Mouse (Mus musculus) embryonic facial prominence, embryonic 11.5 days (tissue): ENCODE measurements around the gene Proser3. TPM values are rescaled to one million over a fixed set of nuclear protein-coding genes. Genes with fewer than 3 reads are reported as not detected.

Source experiments
- ATAC-seq: fragments of 200-750 bp; cut with Nextera tagmentation; replicated peaks from 2 replicates; pipeline ENCODE4 v1.8.0; 2017; ENCODE audit warnings: low read depth; ENCODE audit not compliant: insufficient number of reproducible peaks, low FRiP score, low TSS enrichment
- DNase-seq: peaks from one replicate; pipeline ENCODE4 v3.0.0-alpha.2; 2015; ENCODE audit warnings: low spot score
- H3K27ac ChIP-seq: fragments of 300-500 bp; sonication (generic); replicated peaks from 2 replicates; pipeline ENCODE4 v1.5.1; 2014; ENCODE audit warnings: mild to moderate bottlenecking, low read depth, low read length, control low read depth
- H3K27me3 ChIP-seq: fragments of 300-500 bp; sonication (generic); 2 replicates; pipeline ENCODE4 v1.6.1; 2014; ENCODE audit warnings: mild to moderate bottlenecking, low read length, moderate library complexity, mixed read lengths; ENCODE audit not compliant: control insufficient read depth, insufficient read depth
- H3K36me3 ChIP-seq: fragments of 300-500 bp; sonication (generic); replicated peaks from 2 replicates; pipeline ENCODE4 v1.6.1; 2014; ENCODE audit warnings: low read depth, mild to moderate bottlenecking, low read length, moderate library complexity, mixed read lengths; ENCODE audit not compliant: control insufficient read depth, insufficient read depth
- H3K4me1 ChIP-seq: fragments of 300-500 bp; sonication (generic); 2 replicates; pipeline ENCODE4 v1.6.1; 2014; ENCODE audit warnings: low read length, mixed read lengths; ENCODE audit not compliant: control insufficient read depth, insufficient read depth
- H3K4me2 ChIP-seq: fragments of 300-500 bp; sonication (generic); 2 replicates; pipeline ENCODE4 v1.6.1; 2014; ENCODE audit warnings: low read depth, mild to moderate bottlenecking, control low read depth, low read length, moderate library complexity
- H3K4me3 ChIP-seq: fragments of 300-500 bp; sonication (generic); 2 replicates; pipeline ENCODE4 v1.5.1; 2014; ENCODE audit warnings: low read depth, low read length, control low read depth
- H3K9ac ChIP-seq: fragments of 300-500 bp; sonication (generic); replicated peaks from 2 replicates; pipeline ENCODE4 v1.6.1; 2014; ENCODE audit warnings: mild to moderate bottlenecking, control low read depth, low read length
- H3K9me3 ChIP-seq: fragments of 300-500 bp; sonication (generic); replicated peaks from 2 replicates; pipeline ENCODE4 v1.6.1; 2016; ENCODE audit warnings: mild to moderate bottlenecking, low read length, inconsistent platforms, mixed read lengths; ENCODE audit not compliant: control insufficient read depth
- WGBS: fragments of 180-500 bp; shearing (Covaris S2); extraction: QIAGEN DNeasy Blood & Tissue Kit; methylation state at CpG from one replicate; pipeline ENCODE4 v1.1.7; 2014; 5-methylcytosine and 5-hydroxymethylcytosine counted together
- polyA plus RNA-seq: library from polyadenylated mRNA; unstranded; fragments of >200 nt; fragmentation: Nextera tagmentation; extraction: Ambion mirVana; gene quantifications from 2 replicates; pipeline ENCODE4 v1.2.1, GENCODE M21; 2014

The Proser3 gene
- polyA plus RNA-seq, 1 experiment from 2014 or later = 13.0 TPM

GRCm38 (mm10) chr7:30531291-30531815 is 20.7 kb downstream of the Proser3 start:
- DNase-seq (no peak), ATAC-seq (no peak)
- Histone ChIP-seq H3K27me3 (no peaks in the 10 kb centered on the region), H3K9me3 (no peaks in the 10 kb centered on the region), H3K4me1 (peaks cover 4% of the 10 kb centered on the region; the same call in 1 of the 2 replicates), H3K9ac (no peak overlapping the region; the same call in 1 of the 2 replicates), H3K27ac (no peak overlapping the region), H3K4me3 (no peak overlapping the region), H3K4me2 (no peak overlapping the region), H3K36me3 (peaks cover 8% of the 10 kb centered on the region)
- WGBS = 84% methylated on average over 9 of the region's 9 CpGs

- ATAC-seq = no peak
- H3K27ac ChIP-seq = no peak overlapping the region
- 83% methylated on average over 14 of the region's 14 CpGs for WGBS
- DNase-seq = no peak
- no peaks in the 10 kb centered on the region for H3K9me3 ChIP-seq
- no peak overlapping the region for H3K9ac ChIP-seq
- no peak overlapping the region for H3K4me3 ChIP-seq
- no peaks in the 10 kb centered on the region for H3K27me3 ChIP-seq
- peaks cover 11% of the 10 kb centered on the region for H3K36me3 ChIP-seq
- no peak overlapping the region for H3K4me2 ChIP-seq
- 0 out of 2 replicates have a peak, but pooled peaks cover 4% of the 10 kb centered on the region for H3K4me1 ChIP-seq
Measured at GRCm38 (mm10) chr7:30526981-30527380, 25.1 kb downstream of the Proser3 start.

- Histone ChIP-seq H3K9me3 (no peaks in the 10 kb centered on the region), H3K27me3 (no peaks in the 10 kb centered on the region), H3K27ac (no peak overlapping the region), H3K36me3 (peaks cover 8% of the 10 kb centered on the region), H3K9ac (peak overlapping the region; percentile 10), H3K4me2 (no peak overlapping the region), H3K4me3 (no peak overlapping the region), H3K4me1 (0 out of 2 replicates have a peak, but pooled peaks cover 4% of the 10 kb centered on the region)
- WGBS = 10% methylated on average over 15 of the region's 17 CpGs
- DNase-seq (no peak), ATAC-seq (0 out of 2 replicates have a peak, but pooled peaks have one; percentile 21)
Measured at GRCm38 (mm10) chr7:30526399-30526798, 25.7 kb downstream of the Proser3 start.

DNA sequence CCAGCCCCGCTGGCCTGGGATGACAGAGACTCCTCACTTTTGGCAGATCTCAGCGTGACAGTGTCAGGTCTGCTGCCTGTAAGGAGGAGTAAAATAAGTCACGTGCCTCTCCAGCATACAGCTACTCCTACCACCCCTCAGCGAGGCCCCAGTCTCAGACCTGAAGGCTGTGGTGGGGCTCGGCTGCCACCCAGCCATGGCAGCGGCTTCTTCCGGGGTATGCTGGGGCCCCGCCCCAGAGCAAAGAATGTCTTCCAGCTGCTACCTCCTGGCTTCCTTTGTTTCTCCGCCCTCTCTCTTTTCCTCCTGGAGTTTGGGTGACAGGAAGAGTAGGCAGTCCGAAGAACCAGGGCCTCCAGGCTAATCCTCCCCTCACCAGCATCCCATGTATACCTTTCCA is 26.1 kb downstream of the Proser3 start:
- Histone ChIP-seq H3K4me3 (no peak overlapping the region), H3K27ac (no peak overlapping the region), H3K4me2 (no peak overlapping the region), H3K36me3 (peaks cover 6% of the 10 kb centered on the region), H3K27me3 (no peaks in the 10 kb centered on the region), H3K9ac (no peak overlapping the region), H3K4me1 (0 out of 2 replicates have a peak, but pooled peaks cover 4% of the 10 kb centered on the region), H3K9me3 (no peaks in the 10 kb centered on the region)
- ATAC-seq = no peak
- DNase-seq = peak; percentile 46
- 23% methylated on average over 10 of the region's 10 CpGs for WGBS

DNA sequence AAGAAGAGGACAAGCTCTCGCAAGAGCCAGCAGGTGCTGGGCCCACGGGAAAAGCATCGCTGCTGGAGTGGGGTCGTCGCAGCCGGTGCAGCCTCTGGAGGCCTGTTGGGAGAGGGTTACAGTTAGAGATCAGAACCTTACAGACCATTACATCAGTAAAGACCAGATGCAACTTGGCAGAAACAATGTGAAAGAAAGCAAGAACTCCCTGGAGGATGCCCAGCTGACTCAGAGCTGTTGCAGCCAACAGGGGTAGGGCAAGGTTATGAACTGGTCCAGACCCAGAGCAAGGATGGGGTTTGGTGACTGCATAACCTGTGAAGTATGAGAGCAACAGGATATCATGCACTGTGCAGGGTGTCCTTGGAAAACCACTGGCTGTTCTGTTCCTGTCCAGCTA is 27.6 kb downstream of the Proser3 start:
- peaks cover 6% of the 10 kb centered on the region for H3K36me3 ChIP-seq

GRCm38 (mm10) chr7:30522871-30523270 is 29.2 kb downstream of the Proser3 start:
- H3K9me3 ChIP-seq = no peaks in the 10 kb centered on the region
- H3K4me2 ChIP-seq = no peak overlapping the region
- H3K9ac ChIP-seq = no peak overlapping the region
- peaks cover 2% of the 10 kb centered on the region for H3K36me3 ChIP-seq
- DNase-seq = no peak
- H3K27me3 ChIP-seq = no peaks in the 10 kb centered on the region
- H3K27ac ChIP-seq = no peak overlapping the region
- no peak for ATAC-seq
- WGBS = 86% methylated on average over 10 of the region's 10 CpGs
- no peak overlapping the region for H3K4me3 ChIP-seq
- H3K4me1 ChIP-seq = 0 out of 2 replicates have a peak, but pooled peaks cover 4% of the 10 kb centered on the region

More for the DNA sequence above, 27.6 kb downstream of the Proser3 start:
- no peak overlapping the region for H3K9ac ChIP-seq
- no peak for ATAC-seq
- H3K9me3 ChIP-seq = no peaks in the 10 kb centered on the region
- no peak overlapping the region for H3K4me3 ChIP-seq
- H3K27ac ChIP-seq = no peak overlapping the region
- DNase-seq = no peak
- no peaks in the 10 kb centered on the region for H3K27me3 ChIP-seq
- 0 out of 2 replicates have a peak, but pooled peaks cover 4% of the 10 kb centered on the region for H3K4me1 ChIP-seq
- WGBS = 72% methylated on average over 6 of the region's 6 CpGs
- no peak overlapping the region for H3K4me2 ChIP-seq

DNA sequence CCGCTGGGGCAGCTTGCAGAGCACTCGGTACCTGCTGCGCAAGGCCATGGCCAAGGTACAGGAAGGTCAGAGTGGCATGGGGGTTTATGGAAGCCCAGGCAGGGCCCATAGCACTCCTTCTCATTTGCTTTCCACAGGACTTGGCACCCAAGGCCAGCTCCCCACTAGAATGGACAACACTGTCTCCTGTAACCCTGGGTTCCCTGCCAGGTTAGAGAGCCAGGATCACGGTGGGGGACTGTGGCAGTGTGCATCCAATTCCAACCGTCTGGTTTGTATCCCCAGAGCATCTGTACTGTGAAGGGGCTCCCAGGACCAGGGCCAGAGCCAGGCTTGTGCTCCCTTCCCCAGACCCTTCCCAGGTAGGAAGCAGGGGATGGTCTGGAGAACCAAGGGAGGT is 31.2 kb downstream of the Proser3 start:
- Histone ChIP-seq H3K27ac (no peak overlapping the region), H3K4me3 (no peak overlapping the region), H3K9me3 (no peaks in the 10 kb centered on the region), H3K4me1 (no peaks in the 10 kb centered on the region), H3K27me3 (no peaks in the 10 kb centered on the region), H3K36me3 (peaks cover 2% of the 10 kb centered on the region; the same call in 1 of the 2 replicates), H3K9ac (no peak overlapping the region), H3K4me2 (no peak overlapping the region)
- 65% methylated on average over 5 of the region's 5 CpGs for whole genome bisulfite sequencing
- ATAC-seq = no peak
- DNase-seq = no peak

DNA sequence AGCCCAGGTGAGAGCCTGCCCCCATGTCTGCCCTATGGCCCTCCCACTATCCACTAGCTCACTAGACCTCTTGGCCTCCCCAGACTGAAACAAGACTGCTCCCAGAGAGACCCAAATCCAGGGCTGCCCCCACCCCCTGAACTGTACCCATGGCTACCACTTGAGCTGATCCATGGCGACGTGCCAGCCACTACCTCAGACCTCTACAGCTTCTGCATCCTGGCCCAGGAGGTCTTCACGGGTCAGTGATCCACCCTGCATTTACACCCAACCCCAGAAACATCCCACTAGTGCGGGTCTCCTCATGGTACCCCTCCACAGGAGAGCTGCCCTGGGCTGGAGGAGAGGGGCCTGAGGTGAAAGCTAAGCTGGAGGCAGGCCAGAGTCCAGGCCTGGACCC is 31.7 kb downstream of the Proser3 start:
- Histone ChIP-seq H3K4me1 (no peaks in the 10 kb centered on the region), H3K9me3 (no peaks in the 10 kb centered on the region), H3K9ac (no peak overlapping the region), H3K4me3 (no peak overlapping the region), H3K36me3 (peaks cover 2% of the 10 kb centered on the region; the same call in 1 of the 2 replicates), H3K27ac (no peak overlapping the region), H3K4me2 (no peak overlapping the region), H3K27me3 (no peaks in the 10 kb centered on the region)
- ATAC-seq (no peak), DNase-seq (no peak)
- WGBS = 66% methylated on average over 4 of the region's 4 CpGs
